Mouse (Mus musculus) hindbrain, embryonic 15.5 days (tissue): ENCODE results near the gene Hp1bp3. TPM values are rescaled to one million over a fixed set of nuclear protein-coding genes. Genes with fewer than 3 reads are reported as not detected.

Experiments used
- ATAC-seq: fragments of 200-750 bp; cut with Nextera tagmentation; 2 replicates; pipeline ENCODE4 v1.8.0; 2017; ENCODE audit warnings: low read depth, moderate number of reproducible peaks, moderate TSS enrichment; ENCODE audit not compliant: low FRiP score
- H3K27ac ChIP-seq: fragments of 300-500 bp; sonication (generic); replicated peaks from 2 replicates; pipeline ENCODE4 v1.5.1; 2015; ENCODE audit warnings: mild to moderate bottlenecking, inconsistent platforms
- H3K27me3 ChIP-seq: fragments of 300-500 bp; sonication (generic); 2 replicates; pipeline ENCODE4 v1.6.1; 2015; ENCODE audit warnings: control low read depth, inconsistent platforms
- H3K36me3 ChIP-seq: fragments of 300-500 bp; sonication (generic); 2 replicates; pipeline ENCODE4 v1.6.1; 2015; ENCODE audit warnings: control low read depth, inconsistent platforms
- H3K4me1 ChIP-seq: fragments of 300-500 bp; sonication (generic); replicated peaks from 2 replicates; pipeline ENCODE4 v1.6.1; 2015; ENCODE audit warnings: control low read depth, inconsistent platforms
- H3K4me2 ChIP-seq: fragments of 300-500 bp; sonication (generic); 2 replicates; pipeline ENCODE4 v1.6.1; 2015; ENCODE audit warnings: moderate library complexity, mild to moderate bottlenecking, inconsistent platforms
- H3K4me3 ChIP-seq: fragments of 300-500 bp; sonication (generic); 2 replicates; pipeline ENCODE4 v1.5.1; 2015; ENCODE audit warnings: mild to moderate bottlenecking, inconsistent platforms
- H3K9ac ChIP-seq: fragments of 300-500 bp; sonication (generic); 2 replicates; pipeline ENCODE4 v1.6.1; 2015; ENCODE audit warnings: inconsistent platforms
- H3K9me3 ChIP-seq: fragments of 300-500 bp; sonication (generic); 2 replicates; pipeline ENCODE4 v1.6.1; 2016; ENCODE audit warnings: control low read depth, inconsistent platforms
- WGBS: fragments of 180-500 bp; shearing (Covaris S2); methylation state at CpG from one replicate; pipeline ENCODE4 v1.1.7; 2015; 5-methylcytosine and 5-hydroxymethylcytosine counted together
- polyA plus RNA-seq: library from polyadenylated mRNA; unstranded; fragments of >200 nt; fragmentation: Nextera tagmentation; extraction: Ambion mirVana; gene quantifications from 2 replicates; pipeline ENCODE4 v1.2.1, GENCODE M21; 2015

Hp1bp3 gene
- 173 and 185 TPM in 2 replicates for polyA plus RNA-seq

- Histone ChIP-seq H3K4me3 (peak within 1 kb of the TSS; percentile 93), H3K4me1 (peaks cover 33% of the 10 kb centered on the region), H3K27me3 (no peaks in the 10 kb centered on the region), H3K9ac (peak within 1 kb of the TSS; percentile 96), H3K4me2 (peak within 1 kb of the TSS; percentile 84), H3K9me3 (no peaks in the 10 kb centered on the region), H3K27ac (peak within 1 kb of the TSS; percentile 100), H3K36me3 (no peaks in the 10 kb centered on the region)
- under 1% methylated on average over 79 of the region's 84 CpGs for WGBS
- peak; percentile 73 for ATAC-seq
Measured at GRCm38 (mm10) chr4:138216200-138216890, at the start of gene Hp1bp3. Gene Hp1bp3 (plus strand): TSS chr4:138216296.

- H3K4me2 ChIP-seq, result no peak overlapping the region
- no peak for ATAC-seq
- no peak overlapping the region for H3K27ac ChIP-seq
- peaks cover 47% of the 10 kb centered on the region for H3K36me3 ChIP-seq
- no peaks in the 10 kb centered on the region for H3K27me3 ChIP-seq
- 0 out of 2 replicates have a peak, but pooled peaks cover 6% of the 10 kb centered on the region for H3K4me1 ChIP-seq
- no peaks in the 10 kb centered on the region for H3K9me3 ChIP-seq
- WGBS, result 92% methylated on average over 10 of the region's 10 CpGs
- no peak overlapping the region for H3K4me3 ChIP-seq
- no peak overlapping the region for H3K9ac ChIP-seq
Measured at GRCm38 (mm10) chr4:138166519-138166918, 49.6 kb upstream of the Hp1bp3 start.

GRCm38 (mm10) chr4:138168162-138168561 is 47.9 kb upstream of the Hp1bp3 start:
- Histone ChIP-seq H3K4me1 (0 out of 2 replicates have a peak, but pooled peaks cover 3% of the 10 kb centered on the region), H3K4me3 (no peak overlapping the region), H3K36me3 (peaks cover 59% of the 10 kb centered on the region), H3K9me3 (no peaks in the 10 kb centered on the region), H3K27ac (no peak overlapping the region), H3K9ac (no peak overlapping the region), H3K4me2 (no peak overlapping the region), H3K27me3 (no peaks in the 10 kb centered on the region)
- ATAC-seq, result no peak
- WGBS, result 82% methylated on average over 3 of the region's 3 CpGs

- no peaks in the 10 kb centered on the region for H3K9me3 ChIP-seq
- no peak overlapping the region for H3K4me2 ChIP-seq
- H3K27ac ChIP-seq, result no peak overlapping the region
- no peak overlapping the region for H3K9ac ChIP-seq
- H3K4me3 ChIP-seq, result no peak overlapping the region
- no peaks in the 10 kb centered on the region for H3K4me1 ChIP-seq
- H3K36me3 ChIP-seq, result peaks cover 69% of the 10 kb centered on the region
- ATAC-seq, result no peak
- 94% methylated on average over 4 of the region's 4 CpGs for WGBS
- H3K27me3 ChIP-seq, result no peaks in the 10 kb centered on the region
Measured at GRCm38 (mm10) chr4:138169420-138169819, 46.7 kb upstream of the Hp1bp3 start.

GRCm38 (mm10) chr4:138172686-138173085 is 43.4 kb upstream of the Hp1bp3 start:
- no peak overlapping the region for H3K4me3 ChIP-seq
- H3K27me3 ChIP-seq, result no peaks in the 10 kb centered on the region
- no peak overlapping the region for H3K9ac ChIP-seq
- peaks cover 81% of the 10 kb centered on the region for H3K36me3 ChIP-seq
- 97% methylated on average over 4 of the region's 4 CpGs for WGBS
- no peaks in the 10 kb centered on the region for H3K4me1 ChIP-seq
- no peaks in the 10 kb centered on the region for H3K9me3 ChIP-seq
- no peak overlapping the region for H3K4me2 ChIP-seq
- no peak overlapping the region for H3K27ac ChIP-seq
- no peak for ATAC-seq

GRCm38 (mm10) chr4:138179391-138179790 is 36.7 kb upstream of the Hp1bp3 start:
- H3K9ac ChIP-seq, result no peak overlapping the region
- 97% methylated on average over 5 of the region's 5 CpGs for WGBS
- no peak overlapping the region for H3K27ac ChIP-seq

GRCm38 (mm10) chr4:138180719-138181118 is 35.4 kb upstream of the Hp1bp3 start:
- WGBS, result 94% methylated on average over 4 of the region's 4 CpGs
- ATAC-seq, result no peak

More at GRCm38 (mm10) chr4:138179391-138179790, 36.7 kb upstream of the Hp1bp3 start:
- H3K4me2 ChIP-seq, result no peak overlapping the region
- no peak for ATAC-seq
- H3K4me3 ChIP-seq, result no peak overlapping the region
- peaks cover 90% of the 10 kb centered on the region for H3K36me3 ChIP-seq
- no peaks in the 10 kb centered on the region for H3K27me3 ChIP-seq
- H3K9me3 ChIP-seq, result no peaks in the 10 kb centered on the region
- H3K4me1 ChIP-seq, result no peaks in the 10 kb centered on the region

GRCm38 (mm10) chr4:138184056-138184455 is 32.0 kb upstream of the Hp1bp3 start:
- no peak for ATAC-seq
- WGBS, result 88% methylated on average over 5 of the region's 5 CpGs
- H3K4me2 ChIP-seq, result no peak overlapping the region
- no peak overlapping the region for H3K9ac ChIP-seq
- H3K27ac ChIP-seq, result no peak overlapping the region
- no peak overlapping the region for H3K4me3 ChIP-seq
- H3K4me1 ChIP-seq, result no peaks in the 10 kb centered on the region
- no peaks in the 10 kb centered on the region for H3K27me3 ChIP-seq
- H3K9me3 ChIP-seq, result no peaks in the 10 kb centered on the region
- H3K36me3 ChIP-seq, result peaks cover 75% of the 10 kb centered on the region

More at GRCm38 (mm10) chr4:138180719-138181118, 35.4 kb upstream of the Hp1bp3 start:
- Histone ChIP-seq H3K9me3 (no peaks in the 10 kb centered on the region), H3K4me2 (no peak overlapping the region), H3K27me3 (no peaks in the 10 kb centered on the region), H3K4me3 (no peak overlapping the region), H3K36me3 (peaks cover 83% of the 10 kb centered on the region), H3K9ac (no peak overlapping the region), H3K27ac (no peak overlapping the region), H3K4me1 (no peaks in the 10 kb centered on the region)

- whole genome bisulfite sequencing, result 90% methylated on average over 5 of the region's 5 CpGs
- Histone ChIP-seq H3K27ac (no peak overlapping the region), H3K9me3 (no peaks in the 10 kb centered on the region), H3K4me3 (no peak overlapping the region), H3K4me2 (no peak overlapping the region), H3K4me1 (no peaks in the 10 kb centered on the region), H3K27me3 (no peaks in the 10 kb centered on the region), H3K36me3 (peaks cover 74% of the 10 kb centered on the region), H3K9ac (no peak overlapping the region)
- no peak for ATAC-seq
Measured at GRCm38 (mm10) chr4:138184573-138184981, 31.5 kb upstream of the Hp1bp3 start.

- 94% methylated on average over 7 of the region's 7 CpGs for WGBS
- H3K27ac ChIP-seq, result no peak overlapping the region
- H3K36me3 ChIP-seq, result peaks cover 72% of the 10 kb centered on the region
- no peak overlapping the region for H3K9ac ChIP-seq
- no peak for ATAC-seq
- H3K4me3 ChIP-seq, result no peak overlapping the region
- no peak overlapping the region for H3K4me2 ChIP-seq
- no peaks in the 10 kb centered on the region for H3K27me3 ChIP-seq
- no peaks in the 10 kb centered on the region for H3K9me3 ChIP-seq
- no peaks in the 10 kb centered on the region for H3K4me1 ChIP-seq
Measured at GRCm38 (mm10) chr4:138185961-138186360, 30.1 kb upstream of the Hp1bp3 start.

- Histone ChIP-seq H3K27me3 (no peaks in the 10 kb centered on the region), H3K9me3 (no peaks in the 10 kb centered on the region), H3K4me3 (no peak overlapping the region), H3K4me2 (no peak overlapping the region), H3K36me3 (peaks cover 72% of the 10 kb centered on the region), H3K9ac (no peak overlapping the region), H3K27ac (no peak overlapping the region), H3K4me1 (no peaks in the 10 kb centered on the region)
- no peak for ATAC-seq
- WGBS, result 87% methylated on average over 7 of the region's 7 CpGs
Measured at GRCm38 (mm10) chr4:138187995-138188394, 28.1 kb upstream of the Hp1bp3 start.

- Histone ChIP-seq H3K27me3 (no peaks in the 10 kb centered on the region), H3K9me3 (no peaks in the 10 kb centered on the region), H3K4me1 (no peaks in the 10 kb centered on the region), H3K36me3 (peaks cover 78% of the 10 kb centered on the region), H3K27ac (no peak overlapping the region), H3K4me3 (no peak overlapping the region), H3K9ac (no peak overlapping the region), H3K4me2 (no peak overlapping the region)
- no peak for ATAC-seq
- WGBS, result 84% methylated on average over 5 of the region's 5 CpGs
Measured at GRCm38 (mm10) chr4:138192561-138192960, 23.5 kb upstream of the Hp1bp3 start.
